Mouse (Mus musculus) E14TG2a.4 (cell line): ENCODE measurements around the gene Kdelr1.

Experiments used
- H3K27me3 ChIP-seq: 2 replicates; pipeline ENCODE4 v1.6.1; 2014; ENCODE audit warnings: low read length, control low read depth; ENCODE audit not compliant: insufficient read depth
- H3K36me3 ChIP-seq: 2 replicates; pipeline ENCODE4 v1.6.1; 2014; ENCODE audit warnings: low read length, control low read depth; ENCODE audit not compliant: insufficient read depth
- H3K4me1 ChIP-seq: replicated peaks from 2 replicates; pipeline ENCODE4 v1.6.1; 2014; ENCODE audit warnings: low read depth, low read length, control low read depth
- H3K4me3 ChIP-seq: replicated peaks from 2 replicates; pipeline ENCODE4 v1.5.1; 2014; ENCODE audit warnings: mild to moderate bottlenecking, low read length
- H3K9me3 ChIP-seq: 2 replicates; pipeline ENCODE4 v1.6.1; 2014; ENCODE audit warnings: low read length, control low read depth
- CTCF ChIP-seq: conservative IDR thresholded peaks from 2 replicates; pipeline ENCODE4 v1.5.1; 2014; ENCODE audit warnings: low read length
- NANOG ChIP-seq: IDR thresholded peaks from 2 replicates; pipeline ENCODE4 v1.6.1; 2014; ENCODE audit warnings: borderline replicate concordance, low read length, mixed read lengths
- POU5F1 ChIP-seq: IDR thresholded peaks from 2 replicates; pipeline ENCODE4 v1.6.1; 2014; ENCODE audit warnings: low read length, borderline replicate concordance

Kdelr1 gene

GRCm38 (mm10) chr7:45842950-45843744 is 29.4 kb upstream of the Kdelr1 start:
- Histone ChIP-seq H3K36me3 (no peaks in the 10 kb centered on the region), H3K4me3 (no peak overlapping the region), H3K27me3 (peaks cover 24% of the 10 kb centered on the region), H3K4me1 (peaks cover 3% of the 10 kb centered on the region; the same call in 1 of the 2 replicates), H3K9me3 (no peaks in the 10 kb centered on the region)
- TF ChIP-seq POU5F1 (no peak), CTCF (no peak), NANOG (no peak)

GRCm38 (mm10) chr7:45848447-45849027 is 24.0 kb upstream of the Kdelr1 start:
- H3K27me3 ChIP-seq = peaks cover 4% of the 10 kb centered on the region; the same call in 1 of the 2 replicates
- no peaks in the 10 kb centered on the region for H3K9me3 ChIP-seq
- peaks cover 9% of the 10 kb centered on the region; the same call in 1 of the 2 replicates for H3K4me1 ChIP-seq
- H3K4me3 ChIP-seq = no peak overlapping the region
- no peak for TF ChIP-seq POU5F1
- no peak for TF ChIP-seq CTCF
- no peak for TF ChIP-seq NANOG
- no peaks in the 10 kb centered on the region for H3K36me3 ChIP-seq

GRCm38 (mm10) chr7:45850661-45851060 is 21.9 kb upstream of the Kdelr1 start:
- no peak for TF ChIP-seq CTCF
- TF ChIP-seq POU5F1 = no peak

GRCm38 (mm10) chr7:45853089-45853488 is 19.5 kb upstream of the Kdelr1 start:
- H3K4me3 ChIP-seq = no peak overlapping the region
- TF ChIP-seq POU5F1 (no peak), NANOG (no peak), CTCF (no peak)
- H3K27me3 ChIP-seq = peaks cover 17% of the 10 kb centered on the region
- no peaks in the 10 kb centered on the region for H3K36me3 ChIP-seq
- no peaks in the 10 kb centered on the region for H3K9me3 ChIP-seq
- H3K4me1 ChIP-seq = peaks cover 23% of the 10 kb centered on the region

More at GRCm38 (mm10) chr7:45850661-45851060, 21.9 kb upstream of the Kdelr1 start:
- Histone ChIP-seq H3K36me3 (no peaks in the 10 kb centered on the region), H3K4me1 (peaks cover 9% of the 10 kb centered on the region; the same call in 1 of the 2 replicates), H3K4me3 (no peak overlapping the region), H3K9me3 (no peaks in the 10 kb centered on the region), H3K27me3 (peaks cover 3% of the 10 kb centered on the region; the same call in 1 of the 2 replicates)

GRCm38 (mm10) chr7:45856950-45857901 is 15.3 kb upstream of the Kdelr1 start:
- H3K9me3 ChIP-seq = no peaks in the 10 kb centered on the region
- H3K27me3 ChIP-seq = peaks cover 46% of the 10 kb centered on the region
- no peaks in the 10 kb centered on the region for H3K36me3 ChIP-seq
- no peak for TF ChIP-seq NANOG
- TF ChIP-seq CTCF = no peak
- peak overlapping the region; percentile 74 for H3K4me3 ChIP-seq
- H3K4me1 ChIP-seq = peaks cover 32% of the 10 kb centered on the region

- TF ChIP-seq NANOG (no peak), POU5F1 (no peak), CTCF (no peak)
- Histone ChIP-seq H3K4me3 (no peak overlapping the region), H3K27me3 (peaks cover 58% of the 10 kb centered on the region), H3K36me3 (no peaks in the 10 kb centered on the region), H3K9me3 (no peaks in the 10 kb centered on the region), H3K4me1 (peaks cover 32% of the 10 kb centered on the region)
Measured at GRCm38 (mm10) chr7:45859008-45859407, 13.6 kb upstream of the Kdelr1 start.

- H3K4me3 ChIP-seq = peak overlapping the region; percentile 74; the same call in 1 of the 2 replicates
- peaks cover 60% of the 10 kb centered on the region for H3K27me3 ChIP-seq
- H3K4me1 ChIP-seq = peaks cover 30% of the 10 kb centered on the region
- TF ChIP-seq CTCF = no peak
- no peak for TF ChIP-seq NANOG
- no peak for TF ChIP-seq POU5F1
- no peaks in the 10 kb centered on the region for H3K36me3 ChIP-seq
- H3K9me3 ChIP-seq = no peaks in the 10 kb centered on the region
Measured at GRCm38 (mm10) chr7:45862804-45863203, 9.8 kb upstream of the Kdelr1 start.

- Histone ChIP-seq H3K4me1 (peaks cover 35% of the 10 kb centered on the region), H3K27me3 (peaks cover 63% of the 10 kb centered on the region), H3K36me3 (no peaks in the 10 kb centered on the region), H3K9me3 (no peaks in the 10 kb centered on the region), H3K4me3 (no peak overlapping the region)
- TF ChIP-seq CTCF (no peak), NANOG (no peak), POU5F1 (no peak)
Measured at GRCm38 (mm10) chr7:45864435-45864834, 8.1 kb upstream of the Kdelr1 start.
